Mouse (Mus musculus): ENCODE data around the gene Ssbp2. TPM values are rescaled to one million over a fixed set of nuclear protein-coding genes. Genes with fewer than 3 reads are reported as not detected.

Gene Ssbp2
- total RNA-seq, 2 experiments from 2014 or later = 26.5 to 56.9 TPM

- ATAC-seq (replicated peaks; ENCODE audit: poor library complexity, severe bottlenecking) = peak; percentile 48
Observed at GRCm38 (mm10) chr13:91696109-91696645, 236.1 kb downstream of the Ssbp2 start.

DNA sequence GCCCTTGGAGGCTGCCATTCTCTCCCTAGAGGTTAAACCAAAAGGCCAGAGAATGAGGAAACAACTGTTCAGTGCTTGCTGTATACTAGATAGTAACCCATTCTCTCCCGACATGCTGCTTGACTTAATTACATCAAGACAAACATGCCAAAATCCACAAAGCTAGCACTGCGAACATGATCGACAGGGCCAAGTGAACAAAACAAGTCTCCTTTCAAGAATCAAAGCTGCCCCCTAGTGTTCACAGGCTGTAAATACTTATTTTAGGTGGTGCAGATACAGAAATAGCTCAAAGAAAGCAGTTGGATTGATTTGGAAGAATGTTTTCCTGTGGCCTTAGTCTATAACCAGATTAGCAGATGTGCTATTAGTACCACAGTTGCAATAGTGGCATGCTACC, 236.9 kb downstream of the Ssbp2 start:
- ATAC-seq (replicated peaks; ENCODE audit: poor library complexity, severe bottlenecking) = peak; percentile 75

DNA sequence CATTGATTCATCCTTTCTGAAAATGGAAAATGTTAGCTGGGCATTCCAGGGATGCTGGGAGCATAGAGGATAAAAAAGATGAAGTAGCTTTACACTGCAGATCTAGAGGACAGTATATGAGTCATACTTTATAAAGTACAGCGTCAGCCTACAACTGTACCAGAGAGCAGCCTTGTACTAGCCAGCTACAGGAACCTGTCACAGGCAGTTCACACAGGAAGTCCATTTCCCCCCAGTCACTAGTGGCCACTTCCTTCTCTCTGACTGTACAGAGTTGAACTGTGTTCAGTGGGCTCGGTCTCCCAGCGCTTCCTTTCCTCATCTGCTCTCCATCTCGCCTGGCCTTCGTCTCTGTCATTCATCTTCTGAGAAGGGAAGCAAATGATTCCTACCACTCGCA, 242.3 kb downstream of the Ssbp2 start:
- ATAC-seq (replicated peaks; ENCODE audit: poor library complexity, severe bottlenecking) = peak; percentile 100

DNA sequence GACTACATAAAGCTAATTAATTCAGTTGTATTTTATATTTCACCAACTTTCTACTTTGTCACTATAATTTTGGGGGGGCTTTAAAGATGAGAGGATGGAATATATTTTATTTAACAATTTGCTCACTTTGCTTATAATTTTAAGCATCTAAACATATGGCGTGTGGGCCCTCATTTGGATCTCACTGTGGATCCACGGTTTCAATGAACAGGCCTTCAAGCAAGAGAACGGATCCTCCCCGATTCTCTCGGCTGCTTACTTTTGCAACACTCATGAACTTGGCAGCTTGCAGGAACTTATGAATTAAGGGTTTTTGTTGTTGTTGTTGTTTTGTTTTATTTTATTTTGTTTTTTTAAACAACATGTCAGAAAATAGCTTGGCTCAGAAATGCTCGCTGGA, 259.4 kb downstream of the Ssbp2 start:
- no peak for ATAC-seq (replicated peaks; ENCODE audit: poor library complexity, severe bottlenecking)

DNA sequence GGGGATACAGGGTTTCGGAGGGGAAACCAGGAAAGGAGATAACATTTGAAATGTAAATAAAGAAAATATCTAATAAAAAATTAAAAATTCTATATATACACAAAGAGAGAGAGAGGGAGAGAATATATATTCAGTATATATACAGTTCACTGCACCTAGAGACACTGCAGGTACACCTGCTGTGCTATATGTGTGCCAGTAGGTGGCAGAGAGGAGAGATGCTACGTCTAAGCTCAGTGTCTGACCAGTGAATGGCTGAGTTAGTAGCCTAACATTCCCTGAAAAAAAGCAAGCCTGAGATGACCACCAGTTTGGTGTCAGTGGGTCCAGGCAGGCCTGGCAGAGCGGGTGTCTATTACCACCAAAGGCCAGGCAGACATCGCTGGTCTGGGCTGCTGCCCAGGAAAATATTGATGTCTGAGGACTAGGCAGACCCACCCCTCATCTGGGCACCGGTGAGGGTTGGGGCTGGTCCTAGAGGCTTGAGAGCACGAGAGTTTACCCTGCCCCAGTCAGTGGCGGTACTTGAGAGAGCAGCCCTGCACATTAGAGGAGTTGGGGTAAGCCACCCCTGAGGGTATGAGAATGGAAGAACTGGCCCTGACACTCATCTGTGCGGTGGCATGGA, 263.1 kb downstream of the Ssbp2 start:
- peak; percentile 84 for ATAC-seq (replicated peaks; ENCODE audit: poor library complexity, severe bottlenecking)

- no peak for ATAC-seq (replicated peaks; ENCODE audit: poor library complexity, severe bottlenecking)
Observed at GRCm38 (mm10) chr13:91723736-91724119, 263.6 kb downstream of the Ssbp2 start.

GRCm38 (mm10) chr13:91724211-91724610, 264.1 kb downstream of the Ssbp2 start:
- ATAC-seq (replicated peaks; ENCODE audit: poor library complexity, severe bottlenecking) = no peak

DNA sequence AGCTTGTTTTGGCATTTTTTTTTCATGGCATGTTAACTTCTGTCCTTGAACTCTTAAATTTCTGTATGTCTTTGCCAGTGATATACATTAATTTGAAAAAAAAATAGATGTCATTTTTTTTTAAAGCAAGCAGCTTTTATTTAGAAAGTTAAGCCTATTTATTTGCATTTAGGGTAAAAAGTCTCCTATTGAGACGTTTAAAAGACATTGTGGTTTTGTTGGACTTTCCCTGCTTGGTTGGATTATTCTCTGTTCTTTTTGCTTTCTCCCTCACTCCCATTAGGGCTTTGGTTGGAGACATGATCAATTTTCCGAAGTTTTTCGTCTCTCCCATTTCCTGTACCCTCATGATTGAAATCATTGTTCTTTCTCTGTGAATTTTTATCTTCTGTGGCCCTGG, 265.0 kb downstream of the Ssbp2 start:
- ATAC-seq (replicated peaks; ENCODE audit: poor library complexity, severe bottlenecking) = no peak

DNA sequence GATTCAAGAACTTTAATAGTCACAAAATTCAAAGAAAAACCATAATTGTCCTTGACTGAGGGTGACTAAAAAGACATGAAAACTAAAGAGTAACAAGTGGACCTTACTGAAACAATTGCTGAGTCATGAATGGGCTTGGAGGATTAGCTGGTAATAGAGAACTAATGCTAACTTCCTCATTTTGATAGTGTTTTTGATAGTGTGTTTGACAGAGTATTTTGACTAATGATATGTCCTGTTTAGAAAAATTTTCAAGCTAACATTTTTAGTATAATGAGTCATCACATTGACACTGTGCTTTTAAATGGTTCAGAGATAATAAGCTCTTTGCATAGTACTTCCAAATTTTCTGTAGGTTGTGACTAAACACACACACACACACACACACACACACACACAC, 267.8 kb downstream of the Ssbp2 start:
- peak; percentile 87 for ATAC-seq (replicated peaks; ENCODE audit: poor library complexity, severe bottlenecking)

GRCm38 (mm10) chr13:91737191-91737590, 277.1 kb downstream of the Ssbp2 start:
- no peak for ATAC-seq (replicated peaks; ENCODE audit: poor library complexity, severe bottlenecking)

DNA sequence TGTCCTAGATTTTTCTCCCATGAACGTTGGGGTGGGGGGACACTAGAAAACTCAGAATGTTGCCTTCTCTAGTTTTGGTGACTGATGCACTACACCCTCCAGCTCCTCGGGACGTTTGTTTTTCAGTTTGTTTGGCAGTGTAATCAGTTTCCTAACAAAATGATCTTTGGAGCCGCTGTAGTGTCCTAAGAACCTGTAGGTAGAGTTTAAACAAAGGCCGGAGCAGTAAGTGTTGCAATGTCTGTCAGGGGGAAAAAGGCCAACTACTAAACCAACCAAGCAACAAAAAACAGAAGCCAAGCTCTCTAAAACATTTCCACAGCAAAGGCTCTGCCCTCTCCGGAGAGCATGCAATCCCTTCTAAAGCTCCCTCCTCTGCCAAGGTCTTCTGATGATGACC, 280.8 kb downstream of the Ssbp2 start:
- ATAC-seq (replicated peaks; ENCODE audit: poor library complexity, severe bottlenecking) = no peak

GRCm38 (mm10) chr13:91741280-91742047, 281.4 kb downstream of the Ssbp2 start, which contains the start of gene Acot12:
TSS of gene Acot12 (plus strand) at chr13:91741512.
- peak; percentile 55 for ATAC-seq (replicated peaks; ENCODE audit: poor library complexity, severe bottlenecking)

DNA sequence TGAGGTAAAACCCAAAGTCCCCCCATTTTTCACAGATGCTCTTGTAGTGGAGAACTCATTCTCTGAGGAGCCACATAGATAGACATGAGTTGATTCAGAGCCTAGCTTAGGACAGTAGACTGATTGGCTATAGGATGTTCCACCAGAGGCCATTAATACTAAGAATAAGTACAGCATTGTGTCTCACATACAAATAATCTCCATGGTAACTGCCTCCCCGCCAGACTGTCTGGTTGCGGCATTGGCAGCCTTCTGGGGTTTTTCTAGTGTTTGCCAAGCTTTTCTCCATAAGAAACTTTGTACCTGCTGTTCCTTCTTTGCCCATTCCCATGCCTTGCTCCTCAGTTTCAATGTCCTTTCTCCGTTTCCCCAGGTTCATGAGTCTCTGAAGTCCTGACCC, 283.1 kb downstream of the Ssbp2 start:
- no peak for ATAC-seq (replicated peaks; ENCODE audit: poor library complexity, severe bottlenecking)

GRCm38 (mm10) chr13:91746470-91746869, 286.4 kb downstream of the Ssbp2 start:
- ATAC-seq (replicated peaks; ENCODE audit: poor library complexity, severe bottlenecking) = no peak

DNA sequence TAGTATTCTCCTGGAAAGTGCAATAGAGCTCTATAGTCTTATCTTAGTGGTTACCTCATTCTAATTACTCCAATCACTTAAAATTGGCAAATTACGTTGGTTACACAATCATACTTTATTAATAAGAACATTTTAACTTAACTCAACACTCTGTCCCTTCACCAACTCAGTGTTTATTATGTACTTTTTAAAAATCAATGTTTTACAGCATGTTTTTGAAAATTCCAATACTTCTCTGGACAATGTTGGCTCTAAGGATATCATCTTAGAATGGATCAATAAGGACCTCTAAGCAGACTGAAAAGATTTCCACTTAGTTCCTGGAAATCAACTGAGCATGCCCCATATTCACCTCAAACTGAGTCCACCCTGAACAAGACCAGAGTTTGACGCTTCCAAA, 288.3 kb downstream of the Ssbp2 start:
- ATAC-seq (replicated peaks; ENCODE audit: poor library complexity, severe bottlenecking) = no peak

DNA sequence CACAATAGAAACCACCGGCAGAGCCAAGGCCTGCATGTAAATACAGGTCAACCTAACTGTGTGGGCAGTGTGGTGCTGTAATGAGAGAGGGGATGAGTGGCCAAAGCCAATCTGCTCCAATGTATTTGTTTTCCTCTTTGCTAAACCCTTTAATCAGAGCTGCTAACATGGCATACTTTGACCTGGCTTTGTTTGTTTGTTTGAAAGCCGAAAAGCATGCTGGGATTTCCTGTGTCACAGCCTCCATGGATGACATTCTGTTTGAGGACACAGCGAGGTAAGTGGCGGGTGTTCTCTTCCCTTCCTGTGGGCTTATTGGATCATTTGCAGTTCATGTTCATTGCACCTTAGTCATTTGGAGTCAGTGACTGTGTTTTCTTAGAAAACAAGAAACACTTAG, 289.9 kb downstream of the Ssbp2 start:
- no peak for ATAC-seq (replicated peaks; ENCODE audit: poor library complexity, severe bottlenecking)

Other genes with a start within 250 kb of the Ssbp2 start
- 10.7 and 16.9 TPM in 2 replicates for gene Atg10, start 236.3 kb upstream of the Ssbp2 start, total RNA-seq (2014; fragmentation: Nextera tagmentation)
- 15.7 and 18.9 TPM in 2 replicates for gene Atg10, start 236.3 kb upstream of the Ssbp2 start, total RNA-seq (2017)